Mouse (Mus musculus): ENCODE data around the gene Zbtb16.

Zbtb16 gene

DNA sequence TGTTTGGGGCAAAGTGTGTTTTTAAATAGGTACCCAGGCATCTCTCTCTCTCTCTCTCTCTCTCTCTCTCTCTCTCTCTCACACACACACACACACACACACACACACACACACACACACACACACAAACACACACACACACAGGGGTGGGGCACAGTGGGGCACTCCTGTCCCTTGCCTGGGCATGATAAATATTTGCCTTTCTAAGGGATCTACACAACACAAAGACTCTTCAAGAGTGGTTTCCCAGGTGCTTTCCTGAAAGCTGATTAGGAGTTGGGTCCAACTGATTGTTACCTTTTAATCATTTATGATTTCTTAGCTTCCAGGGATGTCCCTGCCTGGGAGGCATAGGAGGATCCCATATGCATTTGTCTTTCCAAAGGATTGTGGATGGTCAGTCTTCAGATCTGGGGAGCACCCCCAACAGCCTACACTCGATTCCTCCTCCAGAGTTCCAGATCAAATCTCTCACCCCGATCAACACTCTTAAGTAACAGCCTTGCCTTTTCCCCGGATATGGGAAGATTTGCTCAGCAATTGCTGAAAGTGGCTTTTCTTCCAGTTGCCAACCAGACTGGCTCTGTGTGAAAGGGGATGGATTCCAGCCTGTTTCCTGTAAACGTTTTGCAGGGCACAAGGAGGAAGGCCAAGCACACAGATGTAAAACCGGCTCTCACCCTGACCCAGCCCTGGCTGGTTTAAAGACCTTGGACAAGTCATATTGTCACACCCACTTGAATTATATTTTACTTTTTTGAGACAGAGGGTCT is 90.5 kb downstream of the Zbtb16 start:
- DNase-seq (ENCODE audit: extremely low spot score) = no peak

DNA sequence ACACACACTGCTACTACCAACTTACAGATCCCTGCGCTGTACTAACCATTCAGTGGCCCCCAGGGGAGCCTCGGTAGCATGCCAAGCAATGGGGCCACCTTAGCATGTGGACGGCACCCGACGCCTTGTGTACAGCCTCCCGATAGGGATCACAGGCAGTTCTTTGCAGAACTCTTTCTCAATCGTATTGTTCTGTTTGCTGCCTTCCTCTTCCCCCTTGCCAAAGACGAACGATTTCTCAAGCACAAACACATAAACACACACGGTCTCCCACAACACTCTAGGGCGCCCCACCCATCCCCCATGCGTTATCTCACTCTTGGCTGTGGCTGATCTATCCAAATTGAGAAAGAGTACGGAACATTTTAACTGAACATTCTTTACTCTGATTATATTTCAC is 91.1 kb downstream of the Zbtb16 start:
- no peak for DNase-seq (ENCODE audit: extremely low spot score)

- no peak for DNase-seq (ENCODE audit: extremely low spot score)
Observed at GRCm38 (mm10) chr9:48744451-48744850, 91.6 kb downstream of the Zbtb16 start.

GRCm38 (mm10) chr9:48743338-48744285 is 92.4 kb downstream of the Zbtb16 start:
- no peak for DNase-seq (ENCODE audit: extremely low spot score)

DNA sequence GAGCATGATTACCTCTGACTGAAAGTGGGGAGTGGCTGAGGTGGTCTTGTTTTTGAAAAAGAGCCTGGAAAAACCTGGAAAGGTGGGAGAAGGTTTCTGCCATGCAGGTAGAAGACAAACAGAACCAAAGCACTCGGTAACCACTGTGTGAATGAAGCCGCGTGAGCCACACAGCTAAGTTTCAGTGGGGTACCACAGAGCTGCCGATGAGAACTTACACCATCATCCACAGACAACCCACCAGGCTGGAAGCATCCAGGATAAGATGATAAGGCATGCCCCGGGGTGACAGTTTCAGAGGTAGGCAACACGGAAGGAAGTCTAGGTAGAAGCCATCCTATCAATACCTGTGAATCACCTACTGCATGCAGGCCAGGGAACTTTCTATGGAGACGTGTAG is 93.9 kb downstream of the Zbtb16 start:
- DNase-seq (ENCODE audit: extremely low spot score) = no peak

- no peak for DNase-seq (ENCODE audit: extremely low spot score)
Observed at GRCm38 (mm10) chr9:48741433-48742077, 94.5 kb downstream of the Zbtb16 start.

DNA sequence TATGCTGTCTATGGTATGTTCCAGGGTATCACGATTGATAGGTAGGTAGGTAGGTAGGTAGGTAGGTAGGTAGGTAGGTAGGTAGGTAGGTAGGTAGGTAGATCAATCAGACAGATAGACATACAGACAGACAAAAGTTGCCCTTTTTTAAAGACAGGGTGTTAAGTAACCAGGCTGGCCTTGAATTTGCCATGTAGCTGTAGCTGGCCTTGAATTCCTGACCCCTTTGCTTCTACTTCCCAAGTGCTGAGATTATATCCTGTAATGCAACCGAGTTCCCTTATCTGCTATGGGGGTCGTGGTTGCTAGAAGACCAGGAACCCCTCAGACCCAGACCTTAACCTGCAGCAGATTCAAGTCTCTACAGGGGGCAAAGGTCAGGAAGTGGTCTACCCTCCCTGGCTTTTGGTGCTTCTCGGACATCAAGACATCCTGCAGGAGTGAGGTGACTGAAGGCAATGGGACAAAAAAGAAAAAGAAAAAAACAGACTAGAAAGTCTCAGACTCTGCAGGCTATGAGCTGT is 95.2 kb downstream of the Zbtb16 start:
- DNase-seq (ENCODE audit: extremely low spot score) = no peak

GRCm38 (mm10) chr9:48740098-48740505 is 95.9 kb downstream of the Zbtb16 start:
- no peak for DNase-seq (ENCODE audit: extremely low spot score)

GRCm38 (mm10) chr9:48738795-48739476 is 97.1 kb downstream of the Zbtb16 start:
- no peak for DNase-seq (ENCODE audit: extremely low spot score)

GRCm38 (mm10) chr9:48737911-48738310 is 98.1 kb downstream of the Zbtb16 start:
- DNase-seq (ENCODE audit: extremely low spot score) = no peak

GRCm38 (mm10) chr9:48737210-48737850 is 98.7 kb downstream of the Zbtb16 start:
- DNase-seq (ENCODE audit: extremely low spot score) = no peak

DNA sequence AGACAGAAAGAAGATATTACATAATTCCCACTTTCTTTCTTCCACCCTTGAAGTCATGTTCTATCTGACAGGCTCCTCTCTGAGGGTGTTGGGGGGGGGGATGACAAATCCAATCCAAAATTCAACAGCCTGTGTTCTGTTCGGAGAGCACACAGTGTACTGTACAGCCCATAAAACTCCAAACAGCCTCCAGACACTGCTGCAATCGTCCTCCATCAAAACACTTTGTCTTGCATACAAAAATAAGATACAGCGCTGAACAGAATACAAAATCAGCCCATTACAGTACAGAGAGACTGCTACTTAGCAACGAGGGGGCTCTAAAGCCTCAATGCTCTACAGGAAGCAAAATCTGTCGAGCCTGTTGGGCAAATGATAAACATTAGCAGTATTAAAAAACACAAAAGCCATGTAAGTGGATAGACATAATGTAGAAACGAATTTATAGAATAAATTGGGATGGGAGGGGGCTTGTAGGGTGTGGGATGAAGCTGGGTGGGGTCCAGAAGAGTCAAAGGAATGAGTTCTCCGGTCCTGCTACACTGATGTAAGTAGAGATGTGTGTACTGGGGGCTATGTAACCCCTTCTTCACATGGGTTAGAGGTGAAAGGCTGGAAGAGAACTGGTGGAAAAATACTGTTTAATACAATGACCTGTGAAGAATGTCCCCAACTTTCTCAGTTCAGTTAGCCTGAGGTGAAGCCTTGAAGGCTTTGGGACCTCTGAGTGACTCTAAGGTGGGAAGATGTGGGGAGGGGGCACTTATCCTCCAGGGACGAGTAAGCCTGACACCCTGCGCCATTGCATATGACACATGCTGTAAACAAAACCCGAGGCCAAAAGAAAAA is 99.4 kb downstream of the Zbtb16 start:
- DNase-seq (ENCODE audit: extremely low spot score) = no peak

- no peak for DNase-seq (ENCODE audit: extremely low spot score)
Observed at GRCm38 (mm10) chr9:48735466-48736312, 100.3 kb downstream of the Zbtb16 start.

DNA sequence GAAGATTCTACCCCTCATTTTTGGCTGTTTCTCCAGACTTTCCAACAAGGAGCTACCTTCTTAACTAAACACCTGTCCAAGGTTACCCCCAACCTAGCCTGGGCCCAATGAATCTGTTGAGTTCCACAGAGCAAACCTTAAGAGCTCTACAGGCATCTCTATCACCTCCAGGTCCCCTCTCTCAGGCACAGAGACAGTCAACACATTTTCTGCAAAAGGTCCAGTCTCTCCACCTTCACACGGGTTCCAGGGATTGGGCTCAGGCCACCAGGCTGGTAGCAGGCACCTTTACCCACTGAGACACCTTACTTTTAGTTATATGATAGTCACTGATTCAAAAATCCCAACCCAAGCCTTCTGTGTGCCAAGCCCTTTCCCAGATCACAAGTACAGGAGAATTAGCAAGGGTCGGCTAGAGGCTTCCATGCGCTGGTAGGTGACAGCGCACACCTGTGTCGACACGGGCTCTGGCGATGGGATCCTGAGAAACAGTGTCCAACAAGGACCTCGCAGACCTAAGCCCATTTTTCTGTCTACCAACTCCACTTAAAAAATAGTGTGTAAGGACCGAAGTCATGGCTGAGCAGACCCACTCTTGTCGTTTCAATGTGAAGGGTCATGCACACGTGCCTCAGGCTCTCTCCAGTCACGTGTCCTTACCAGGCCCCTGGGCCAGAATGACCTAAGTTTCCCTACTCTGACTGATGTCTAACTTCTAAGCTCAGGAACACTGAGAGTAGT is 101.1 kb downstream of the Zbtb16 start:
- DNase-seq (ENCODE audit: extremely low spot score) = no peak

GRCm38 (mm10) chr9:48733817-48734544 is 102.0 kb downstream of the Zbtb16 start:
- DNase-seq (ENCODE audit: extremely low spot score) = no peak

- no peak for DNase-seq (ENCODE audit: extremely low spot score)
Observed at GRCm38 (mm10) chr9:48733083-48733482, 102.9 kb downstream of the Zbtb16 start.

- DNase-seq (ENCODE audit: extremely low spot score) = no peak
Observed at GRCm38 (mm10) chr9:48731651-48732536, 104.1 kb downstream of the Zbtb16 start.
